Mouse (Mus musculus) heart, postnatal 0 days (tissue): Measurements from ENCODE around the gene Ripply3.

ENCODE experiments used
- CTCF ChIP-seq: IDR thresholded peaks from 2 replicates; pipeline ENCODE4 v1.5.1; 2016; ENCODE audit warnings: antibody characterized with exemption, control low read depth, low read depth
- EP300 ChIP-seq: IDR thresholded peaks from 2 replicates; pipeline ENCODE4 v1.6.1; 2016; ENCODE audit warnings: antibody characterized with exemption, low read depth

DNA sequence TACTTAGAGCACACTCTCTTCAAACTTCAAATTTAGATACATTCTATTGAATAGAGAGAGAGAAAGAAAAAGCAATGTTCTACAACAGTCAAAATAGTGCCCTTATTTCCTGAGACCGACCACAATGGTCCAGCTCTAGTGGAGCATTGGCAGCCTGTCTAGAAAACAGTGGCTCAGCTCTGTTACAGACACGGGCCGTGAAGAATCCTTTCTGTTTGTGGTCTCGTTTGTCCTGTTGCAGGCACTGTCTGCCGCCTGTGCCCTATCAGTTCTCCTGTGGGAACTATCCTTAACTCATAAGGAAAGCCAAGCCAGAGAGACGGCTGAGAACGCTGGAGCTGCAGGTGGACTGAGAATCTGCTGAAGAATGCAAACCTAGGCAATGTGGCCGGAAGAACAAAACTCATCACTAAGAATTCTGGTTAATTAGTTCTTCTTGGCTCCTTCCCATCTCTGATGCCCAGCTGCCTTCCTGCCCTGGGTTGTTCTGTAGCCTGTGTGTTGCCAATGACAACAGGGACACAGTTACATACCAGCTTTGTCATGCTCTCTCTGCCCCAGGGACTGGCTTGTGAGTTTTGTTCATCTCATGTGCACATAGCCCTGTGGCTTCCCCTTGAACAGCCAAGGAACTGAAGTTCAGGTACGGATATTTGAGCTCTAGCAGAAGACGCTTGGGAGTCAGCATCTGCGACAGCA, 21.5 kb downstream of the Ripply3 start:
- no peak for TF ChIP-seq CTCF
- no peak for TF ChIP-seq EP300
